Mouse (Mus musculus) stomach, embryonic 14.5 days (tissue): ENCODE results near the gene Scarb1. TPM values are rescaled to one million over a fixed set of nuclear protein-coding genes. Genes with fewer than 3 reads are reported as not detected.
A peak's percentile ranks its signal among the peaks of the same experiment; 100 is the strongest.

Experiments used
- ATAC-seq: fragments of 200-750 bp; cut with Nextera tagmentation; 2 replicates; pipeline ENCODE4 v1.8.0; 2017; ENCODE audit warnings: low read depth, moderate TSS enrichment; ENCODE audit not compliant: insufficient number of reproducible peaks, insufficient read depth, low FRiP score
- H3K27ac ChIP-seq: fragments of 300-500 bp; sonication (generic); 2 replicates; pipeline ENCODE4 v1.5.1; 2014; ENCODE audit warnings: mild to moderate bottlenecking, low read length, moderate library complexity, mixed read lengths
- H3K27me3 ChIP-seq: fragments of 300-500 bp; sonication (generic); 2 replicates; pipeline ENCODE4 v1.6.1; 2014; ENCODE audit warnings: low read length, control low read depth, mixed read lengths; ENCODE audit not compliant: control insufficient read depth, insufficient read depth
- H3K36me3 ChIP-seq: fragments of 300-500 bp; sonication (generic); 2 replicates; pipeline ENCODE4 v1.6.1; 2014; ENCODE audit warnings: mild to moderate bottlenecking, control low read depth, low read length, moderate library complexity, mixed read lengths; ENCODE audit not compliant: control insufficient read depth, insufficient read depth
- H3K4me1 ChIP-seq: fragments of 300-500 bp; sonication (generic); 2 replicates; pipeline ENCODE4 v1.6.1; 2014; ENCODE audit warnings: low read length, control low read depth, mixed read lengths; ENCODE audit not compliant: control insufficient read depth, insufficient read depth
- H3K4me2 ChIP-seq: fragments of 300-500 bp; sonication (generic); replicated peaks from 2 replicates; pipeline ENCODE4 v1.6.1; 2014; ENCODE audit warnings: low read depth, low read length, control low read depth
- H3K4me3 ChIP-seq: fragments of 300-500 bp; sonication (generic); 2 replicates; pipeline ENCODE4 v1.5.1; 2014; ENCODE audit warnings: low read depth, low read length, control low read depth
- H3K9ac ChIP-seq: fragments of 300-500 bp; sonication (generic); replicated peaks from 2 replicates; pipeline ENCODE4 v1.6.1; 2014; ENCODE audit warnings: low read depth, mild to moderate bottlenecking, control low read depth, low read length, moderate library complexity, mixed read lengths
- H3K9me3 ChIP-seq: fragments of 300-500 bp; sonication (generic); 2 replicates; pipeline ENCODE4 v1.6.1; 2016; ENCODE audit warnings: low read depth, low read length, control low read depth; ENCODE audit not compliant: control insufficient read depth
- WGBS: fragments of 180-500 bp; shearing (Covaris S2); extraction: QIAGEN DNeasy Blood & Tissue Kit; methylation state at CpG from one replicate; pipeline ENCODE4 v1.1.7; 2014; 5-methylcytosine and 5-hydroxymethylcytosine counted together
- polyA plus RNA-seq: library from polyadenylated mRNA; unstranded; fragments of >200 nt; fragmentation: Nextera tagmentation; extraction: Ambion mirVana; gene quantifications from 2 replicates; pipeline ENCODE4 v1.2.1, GENCODE M21; 2014

Gene Scarb1
- polyA plus RNA-seq, 1 experiment from 2014 or later, result 47.1 TPM

- no peak overlapping the region for H3K4me3 ChIP-seq
- H3K27me3 ChIP-seq, result no peaks in the 10 kb centered on the region
- H3K4me1 ChIP-seq, result 0 out of 2 replicates have a peak, but pooled peaks cover 3% of the 10 kb centered on the region
- no peak overlapping the region for H3K27ac ChIP-seq
- WGBS, result 27% methylated on average over 8 of the region's 8 CpGs
- no peak overlapping the region for H3K9ac ChIP-seq
- H3K4me2 ChIP-seq, result no peak overlapping the region
- ATAC-seq, result 0 out of 2 replicates have a peak, but pooled peaks have one; percentile 12
- 0 out of 2 replicates have a peak, but pooled peaks cover 4% of the 10 kb centered on the region for H3K36me3 ChIP-seq
- H3K9me3 ChIP-seq, result no peaks in the 10 kb centered on the region
Measured at GRCm38 (mm10) chr5:125273666-125274109, 67.2 kb downstream of the Scarb1 start.

DNA sequence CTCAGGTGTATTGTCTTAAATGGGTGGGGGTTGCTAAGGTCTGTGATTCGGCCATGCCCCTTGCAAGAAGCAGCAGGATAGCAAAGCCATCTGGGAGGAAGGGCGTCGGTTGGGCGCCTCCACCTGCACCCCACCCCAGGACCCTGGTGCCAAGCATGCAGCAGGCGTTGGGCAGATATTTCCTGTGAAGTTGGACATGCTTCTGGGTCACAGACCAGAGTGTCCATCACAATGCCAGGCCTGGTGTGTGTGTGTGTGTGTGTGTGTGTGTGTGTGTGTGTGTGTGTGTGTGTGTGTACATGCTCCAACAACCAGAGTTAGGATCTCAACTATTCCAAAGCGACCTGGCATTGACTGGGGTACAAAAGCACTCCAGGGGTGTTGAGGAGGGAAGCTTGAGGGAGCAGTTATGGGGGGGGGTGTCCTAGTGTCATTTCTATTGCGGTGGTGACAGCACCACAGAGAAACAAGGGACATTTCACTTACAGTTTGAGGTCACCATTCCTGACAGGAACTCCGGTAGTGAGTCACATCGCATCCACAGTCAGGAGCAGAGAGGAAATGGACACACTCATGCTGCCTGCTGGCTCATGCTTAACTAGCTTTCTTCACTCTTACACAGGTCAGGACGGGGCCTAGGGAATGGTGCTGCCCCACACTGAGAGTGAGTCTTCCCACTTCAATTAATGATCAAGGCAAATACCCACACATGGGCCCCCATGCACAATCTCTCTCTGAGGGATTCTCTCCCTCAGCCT, 68.5 kb downstream of the Scarb1 start:
- 81% methylated on average over 10 of the region's 10 CpGs for WGBS
- Histone ChIP-seq H3K4me2 (no peak overlapping the region), H3K27ac (no peak overlapping the region), H3K27me3 (no peaks in the 10 kb centered on the region), H3K4me1 (0 out of 2 replicates have a peak, but pooled peaks cover 3% of the 10 kb centered on the region), H3K4me3 (no peak overlapping the region), H3K36me3 (0 out of 2 replicates have a peak, but pooled peaks cover 3% of the 10 kb centered on the region), H3K9me3 (no peaks in the 10 kb centered on the region), H3K9ac (no peak overlapping the region)
- no peak for ATAC-seq

DNA sequence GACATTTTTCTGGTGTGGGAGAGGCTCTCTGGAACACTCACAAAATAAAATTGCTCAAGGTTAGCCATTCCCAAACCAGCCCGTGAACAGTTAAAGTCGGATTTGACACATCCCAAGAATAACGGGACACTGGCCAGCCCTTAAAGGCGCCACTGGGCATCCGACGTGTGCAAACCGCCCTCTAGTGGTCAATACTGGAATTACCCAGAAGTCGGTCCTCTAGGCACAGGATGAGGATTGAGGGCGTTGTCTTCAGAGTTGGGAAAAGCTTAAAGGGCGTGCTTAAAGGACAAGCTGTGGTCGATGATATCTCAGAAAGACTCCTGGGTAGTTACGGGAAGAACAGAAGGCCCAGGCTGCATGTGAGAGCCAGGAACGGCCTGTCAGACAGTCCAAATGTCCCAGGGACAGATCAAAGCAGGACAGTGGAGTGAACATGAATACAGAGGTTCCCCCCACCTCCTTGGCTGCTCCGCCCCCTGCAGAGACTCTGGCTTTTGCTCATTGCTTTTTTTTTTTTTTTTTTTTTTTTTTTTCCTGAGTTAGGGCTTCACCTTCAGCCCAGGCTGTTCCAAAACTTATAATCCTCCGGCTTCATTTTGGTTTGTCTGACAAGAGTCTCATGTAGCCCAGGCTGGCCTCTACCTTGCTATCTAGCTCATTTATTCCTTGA, 69.2 kb downstream of the Scarb1 start:
- Histone ChIP-seq H3K27me3 (no peaks in the 10 kb centered on the region), H3K4me3 (no peak overlapping the region), H3K9ac (no peak overlapping the region), H3K36me3 (no peaks in the 10 kb centered on the region), H3K27ac (no peak overlapping the region), H3K4me2 (no peak overlapping the region), H3K9me3 (no peaks in the 10 kb centered on the region), H3K4me1 (peaks cover 7% of the 10 kb centered on the region)
- no peak; the same call in 1 of the 2 replicates for ATAC-seq
- WGBS, result 12% methylated on average over 15 of the region's 15 CpGs

DNA sequence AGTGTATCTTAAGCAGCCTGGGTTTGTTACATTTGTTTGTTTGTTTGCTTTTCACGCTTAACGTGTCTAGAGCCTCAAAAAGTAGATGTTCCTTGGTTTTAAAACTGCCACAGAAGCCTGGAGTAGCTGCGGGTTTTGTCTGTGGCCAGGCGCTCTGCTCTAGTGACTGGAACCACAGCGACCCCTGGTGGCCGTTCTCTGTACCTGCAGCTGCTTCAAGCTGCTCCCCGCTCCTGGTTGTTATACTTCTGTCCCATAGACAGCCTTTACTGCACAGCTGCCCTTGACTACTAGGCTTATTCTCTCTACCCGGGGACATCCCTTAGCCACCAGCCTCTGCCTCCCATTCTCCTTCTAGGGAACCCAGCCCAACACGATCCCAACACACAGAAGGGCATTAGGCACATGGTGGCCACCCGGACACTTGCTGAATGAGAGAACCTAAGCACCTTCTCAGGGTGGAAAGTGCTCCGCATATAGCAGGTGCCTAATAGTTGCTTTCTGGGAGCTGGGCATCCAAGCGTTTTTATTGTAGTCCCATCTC, 70.2 kb downstream of the Scarb1 start:
- H3K9ac ChIP-seq, result no peak overlapping the region
- no peaks in the 10 kb centered on the region for H3K27me3 ChIP-seq
- H3K9me3 ChIP-seq, result no peaks in the 10 kb centered on the region
- no peak for ATAC-seq
- WGBS, result 17% methylated on average over 12 of the region's 12 CpGs
- no peak overlapping the region for H3K27ac ChIP-seq
- no peak overlapping the region for H3K4me2 ChIP-seq
- H3K4me1 ChIP-seq, result peaks cover 7% of the 10 kb centered on the region
- H3K36me3 ChIP-seq, result no peaks in the 10 kb centered on the region
- H3K4me3 ChIP-seq, result no peak overlapping the region

DNA sequence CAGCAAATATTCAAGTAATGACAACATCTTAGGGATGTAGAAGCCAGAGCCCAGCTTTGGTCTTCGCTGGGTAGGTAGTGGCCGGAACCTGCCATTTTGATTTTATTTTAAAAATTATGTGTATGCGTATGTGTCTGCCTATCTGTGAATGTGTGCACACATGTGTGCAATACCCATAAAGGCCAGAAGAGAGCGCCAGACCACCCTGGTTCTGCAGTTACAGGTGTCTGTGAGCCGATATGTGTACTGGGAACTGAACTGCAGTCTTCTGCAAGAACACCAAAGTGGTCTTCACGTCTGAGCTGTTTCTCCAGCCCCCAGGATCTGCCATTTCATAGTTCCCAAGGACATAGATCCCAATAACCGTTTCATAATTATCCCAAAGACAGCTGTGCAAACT, 71.1 kb downstream of the Scarb1 start:
- H3K4me1 ChIP-seq, result peaks cover 12% of the 10 kb centered on the region
- no peak overlapping the region for H3K4me2 ChIP-seq
- WGBS, result 89% methylated on average over 7 of the region's 7 CpGs
- H3K9me3 ChIP-seq, result no peaks in the 10 kb centered on the region
- no peak overlapping the region for H3K27ac ChIP-seq
- H3K36me3 ChIP-seq, result no peaks in the 10 kb centered on the region
- no peaks in the 10 kb centered on the region for H3K27me3 ChIP-seq
- ATAC-seq, result no peak
- H3K4me3 ChIP-seq, result no peak overlapping the region
- H3K9ac ChIP-seq, result no peak overlapping the region

- Histone ChIP-seq H3K27me3 (no peaks in the 10 kb centered on the region), H3K36me3 (no peaks in the 10 kb centered on the region), H3K4me1 (peaks cover 16% of the 10 kb centered on the region), H3K4me2 (no peak overlapping the region), H3K9me3 (no peaks in the 10 kb centered on the region), H3K4me3 (no peak overlapping the region), H3K9ac (no peak overlapping the region), H3K27ac (no peak overlapping the region)
- WGBS, result 90% methylated on average over 8 of the region's 8 CpGs
- ATAC-seq, result no peak
Measured at GRCm38 (mm10) chr5:125269399-125269798, 71.5 kb downstream of the Scarb1 start.

GRCm38 (mm10) chr5:125268033-125268765, 72.7 kb downstream of the Scarb1 start:
- peak overlapping the region; percentile 37; the same call in 1 of the 2 replicates for H3K4me2 ChIP-seq
- no peak overlapping the region for H3K4me3 ChIP-seq
- no peak overlapping the region for H3K9ac ChIP-seq
- WGBS, result 25% methylated on average over 10 of the region's 10 CpGs
- ATAC-seq, result no peak
- no peak overlapping the region for H3K27ac ChIP-seq
- H3K9me3 ChIP-seq, result no peaks in the 10 kb centered on the region
- H3K27me3 ChIP-seq, result no peaks in the 10 kb centered on the region
- H3K36me3 ChIP-seq, result no peaks in the 10 kb centered on the region
- peaks cover 14% of the 10 kb centered on the region for H3K4me1 ChIP-seq
